Mouse (Mus musculus) forebrain, embryonic 14.5 days (tissue): ENCODE measurements around the gene Wdr46. TPM values are rescaled to one million over a fixed set of nuclear protein-coding genes. Genes with fewer than 3 reads are reported as not detected.
"Not testable (repeated sequence)": the region's sequence is repeated elsewhere in the genome, so short reads cannot be mapped to it uniquely, and the experiment has no call there.

Source experiments
- ATAC-seq: fragments of 200-750 bp; cut with Nextera tagmentation; 2 replicates; pipeline ENCODE4 v1.8.0; 2017; ENCODE audit warnings: mild to moderate bottlenecking, moderate library complexity
- DNase-seq: peaks from one replicate; pipeline ENCODE4 v3.0.0-alpha.2; 2015; ENCODE audit warnings: low spot score
- H3K27ac ChIP-seq: fragments of 300-500 bp; sonication (generic); 2 replicates; pipeline ENCODE4 v1.5.1; 2014; ENCODE audit warnings: low read depth, mild to moderate bottlenecking, control low read depth, low read length, moderate library complexity
- H3K27me3 ChIP-seq: fragments of 300-500 bp; sonication (generic); replicated peaks from 2 replicates; pipeline ENCODE4 v1.6.1; 2014; ENCODE audit warnings: low read length, control low read depth, mixed read lengths; ENCODE audit not compliant: control insufficient read depth, insufficient read depth
- H3K36me3 ChIP-seq: fragments of 300-500 bp; sonication (generic); 2 replicates; pipeline ENCODE4 v1.6.1; 2014; ENCODE audit warnings: low read length, control low read depth; ENCODE audit not compliant: control insufficient read depth, insufficient read depth
- H3K4me1 ChIP-seq: fragments of 300-500 bp; sonication (generic); 2 replicates; pipeline ENCODE4 v1.6.1; 2014; ENCODE audit warnings: antibody characterized with exemption, low read length, control low read depth; ENCODE audit not compliant: control insufficient read depth, insufficient read depth
- H3K4me2 ChIP-seq: fragments of 300-500 bp; sonication (generic); 2 replicates; pipeline ENCODE4 v1.6.1; 2014; ENCODE audit warnings: mild to moderate bottlenecking, control low read depth, low read length
- H3K4me3 ChIP-seq: fragments of 300-500 bp; sonication (generic); 2 replicates; pipeline ENCODE4 v1.5.1; 2014; ENCODE audit warnings: low read depth, low read length, control low read depth
- H3K9ac ChIP-seq: fragments of 300-500 bp; sonication (generic); 2 replicates; pipeline ENCODE4 v1.6.1; 2014; ENCODE audit warnings: mild to moderate bottlenecking, low read length, control low read depth, moderate library complexity
- H3K9me3 ChIP-seq: fragments of 300-500 bp; sonication (generic); replicated peaks from 2 replicates; pipeline ENCODE4 v1.6.1; 2016; ENCODE audit warnings: low read length, control low read depth, mixed read lengths; ENCODE audit not compliant: control insufficient read depth
- WGBS: fragments of 180-500 bp; shearing (Covaris S2); extraction: QIAGEN DNeasy Blood & Tissue Kit; methylation state at CpG from one replicate; pipeline ENCODE4 v1.1.7; 2014; 5-methylcytosine and 5-hydroxymethylcytosine counted together
- polyA plus RNA-seq: library from polyadenylated mRNA; unstranded; fragments of >200 nt; fragmentation: Nextera tagmentation; extraction: Ambion mirVana; gene quantifications from 2 replicates; pipeline ENCODE4 v1.2.1, GENCODE M21; 2014

The Wdr46 gene
- polyA plus RNA-seq, result 10.5 and 14.6 TPM in 2 replicates

DNA sequence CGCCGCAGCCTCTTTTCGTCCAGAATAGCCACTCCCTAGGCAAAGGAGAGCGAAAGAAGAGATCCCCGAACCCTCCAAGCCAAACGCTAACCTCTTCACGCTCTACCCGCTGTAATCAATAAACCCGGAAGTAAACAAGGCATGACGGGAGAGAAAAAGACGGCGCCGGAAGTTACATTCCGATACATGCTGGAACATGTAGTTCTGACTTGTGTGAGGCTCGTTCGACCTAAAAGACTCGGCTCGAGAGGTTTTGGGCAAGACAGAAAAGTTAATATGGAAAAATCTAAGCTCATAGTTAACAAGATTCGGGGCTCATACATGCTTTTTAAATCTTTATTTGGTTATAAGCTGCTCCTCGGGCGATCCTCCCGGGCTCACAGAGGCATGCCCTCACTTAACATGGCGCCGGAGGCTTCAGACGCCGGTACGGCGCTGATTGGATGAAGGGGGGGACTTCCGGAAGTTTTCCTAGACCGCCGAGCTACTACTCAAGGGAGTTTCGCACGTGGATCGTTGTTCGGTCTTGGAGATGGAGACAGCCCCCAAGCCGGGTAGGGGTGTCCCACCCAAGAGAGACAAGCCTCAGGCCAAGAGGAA lies at the start of gene Wdr46, which contains the start of gene Pfdn6:
Wdr46 (plus strand) TSS at position 455 of the 600 bp plus-strand sequence.
Pfdn6 (minus strand) TSS at position 138 of the 600 bp plus-strand sequence.
- DNase-seq (peak; percentile 97), ATAC-seq (peak; percentile 95)
- Histone ChIP-seq H3K9me3 (no peaks in the 10 kb centered on the region), H3K27ac (no peak within 1 kb of the TSS), H3K36me3 (peaks cover 58% of the 10 kb centered on the region), H3K4me2 (peak within 1 kb of the TSS; percentile 94), H3K27me3 (no peaks in the 10 kb centered on the region), H3K4me3 (peak within 1 kb of the TSS; percentile 62), H3K9ac (peak within 1 kb of the TSS; percentile 68), H3K4me1 (peaks cover 10% of the 10 kb centered on the region)
- WGBS, result under 1% methylated on average over 36 of the region's 36 CpGs

- H3K4me3 ChIP-seq, result no peak overlapping the region
- ATAC-seq (no peak), DNase-seq (no peak)
- H3K9me3 ChIP-seq, result no peaks in the 10 kb centered on the region
- no peak overlapping the region for H3K9ac ChIP-seq
- H3K36me3 ChIP-seq, result peaks cover under 1% of the 10 kb centered on the region; the same call in 1 of the 2 replicates
- 73% methylated on average over 2 of the region's 2 CpGs for WGBS
- H3K27ac ChIP-seq, result no peak overlapping the region
- peaks cover 4% of the 10 kb centered on the region; the same call in 1 of the 2 replicates for H3K4me1 ChIP-seq
- no peaks in the 10 kb centered on the region for H3K27me3 ChIP-seq
- H3K4me2 ChIP-seq, result no peak overlapping the region
Measured at GRCm38 (mm10) chr17:33891357-33891756, 49.1 kb upstream of the Wdr46 start.

DNA sequence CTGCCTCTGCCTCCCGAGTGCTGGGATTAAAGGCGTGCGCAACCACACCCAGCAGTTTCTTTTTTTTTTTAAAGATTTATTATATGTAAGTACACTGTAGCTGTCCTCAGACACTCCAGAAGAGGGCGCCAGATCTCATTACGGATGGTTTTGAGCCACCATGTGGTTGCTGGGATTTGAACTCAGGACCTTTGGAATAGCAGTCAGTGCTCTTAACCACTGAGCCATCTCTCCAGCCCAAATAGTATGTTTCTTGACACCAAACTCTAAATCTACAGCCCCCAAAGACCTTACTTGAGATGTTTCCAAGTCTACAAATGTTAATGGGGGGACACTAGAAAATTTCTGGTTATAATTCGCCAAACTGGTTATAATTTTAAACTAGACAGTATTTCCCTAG lies 48.6 kb upstream of the Wdr46 start:
- not testable (repeated sequence) for H3K4me2 ChIP-seq, ATAC-seq, H3K36me3 ChIP-seq, DNase-seq, H3K9me3 ChIP-seq, H3K4me3 ChIP-seq, H3K27ac ChIP-seq, H3K27me3 ChIP-seq, H3K9ac ChIP-seq, H3K4me1 ChIP-seq
- WGBS, result 71% methylated on average over 6 of the region's 6 CpGs

DNA sequence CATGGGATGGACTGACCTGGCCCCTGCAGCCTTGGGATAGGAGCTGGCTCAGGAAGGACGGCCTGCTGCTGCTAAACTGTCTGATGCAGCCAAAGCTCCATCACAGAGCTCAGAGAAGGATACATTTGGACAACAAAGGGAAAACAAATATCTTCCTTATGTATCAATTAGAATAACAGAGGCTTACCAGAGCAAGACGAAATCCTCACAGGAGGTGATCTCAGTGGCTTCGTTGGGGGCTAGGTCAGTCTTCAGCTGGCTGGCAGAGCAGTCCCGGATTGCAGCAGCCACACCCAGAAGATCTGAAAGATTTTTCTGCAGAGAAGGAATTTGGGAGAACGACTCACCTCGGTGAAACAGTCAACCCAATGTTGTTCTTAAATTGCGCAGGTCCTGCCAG lies 48.0 kb upstream of the Wdr46 start:
- no peaks in the 10 kb centered on the region for H3K27me3 ChIP-seq
- H3K4me3 ChIP-seq, result no peak overlapping the region
- no peaks in the 10 kb centered on the region for H3K36me3 ChIP-seq
- H3K9ac ChIP-seq, result no peak overlapping the region
- no peak for DNase-seq
- no peak overlapping the region for H3K27ac ChIP-seq
- H3K4me1 ChIP-seq, result peaks cover 4% of the 10 kb centered on the region; the same call in 1 of the 2 replicates
- WGBS, result 27% methylated on average over 7 of the region's 7 CpGs
- no peak overlapping the region for H3K4me2 ChIP-seq
- H3K9me3 ChIP-seq, result no peaks in the 10 kb centered on the region
- no peak for ATAC-seq

DNA sequence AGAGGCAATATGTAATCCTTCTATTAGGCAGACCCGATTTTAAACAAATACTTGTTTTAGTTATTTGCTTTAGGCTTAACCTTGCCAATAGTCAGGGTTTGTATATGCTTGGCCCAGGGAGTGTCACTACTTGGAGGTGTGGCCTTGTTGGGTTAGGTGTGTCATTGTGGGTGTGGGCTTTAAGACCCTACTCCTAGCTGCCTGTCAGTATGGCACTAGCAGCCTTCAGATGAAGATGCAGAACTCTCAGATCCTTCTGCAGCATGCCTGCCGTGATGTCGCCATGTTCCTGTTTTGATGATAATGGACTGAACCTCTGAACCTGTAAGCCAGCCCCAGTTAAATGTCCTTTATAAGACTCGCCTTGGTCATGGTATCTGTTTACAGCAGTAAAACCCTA lies 47.4 kb upstream of the Wdr46 start:
- not testable (repeated sequence) for H3K4me2 ChIP-seq, H3K9ac ChIP-seq, DNase-seq, H3K9me3 ChIP-seq, H3K4me1 ChIP-seq, ATAC-seq, H3K4me3 ChIP-seq, H3K36me3 ChIP-seq, H3K27me3 ChIP-seq, H3K27ac ChIP-seq
- 81% methylated on average over 4 of the region's 4 CpGs for WGBS

DNA sequence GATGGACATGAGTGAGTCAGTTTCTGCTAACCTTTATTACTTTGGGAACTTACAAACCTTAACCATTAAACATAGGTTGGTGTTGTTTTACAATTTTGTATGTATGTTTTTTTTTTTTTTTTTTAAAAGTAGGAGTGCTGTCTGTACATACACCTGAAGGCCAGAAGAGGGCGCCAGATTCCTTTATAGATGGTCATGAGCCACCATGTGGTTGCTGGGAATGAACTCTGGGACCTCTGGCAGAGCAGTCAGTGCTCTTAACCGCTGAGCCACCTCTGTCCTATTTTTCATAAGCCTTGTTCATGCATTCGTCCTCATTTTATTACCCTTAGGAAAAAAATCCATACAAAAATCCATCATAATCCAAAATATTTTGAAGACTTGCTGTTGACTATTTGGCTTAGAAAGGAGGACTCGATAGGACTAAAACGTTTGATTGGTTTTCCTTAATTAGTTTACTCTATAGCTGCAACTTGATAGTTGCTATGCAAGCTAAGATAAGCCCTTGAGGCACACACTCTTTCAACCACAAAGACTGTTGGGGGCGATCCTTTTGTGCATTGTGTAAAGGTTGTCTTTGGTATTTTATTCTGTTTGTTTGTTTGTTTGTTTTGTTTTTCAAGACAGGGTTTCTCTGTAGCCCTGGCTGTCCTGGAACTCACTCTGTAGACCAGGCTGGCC lies 43.2 kb upstream of the Wdr46 start:
- Histone ChIP-seq H3K27me3 (no peaks in the 10 kb centered on the region), H3K9me3 (no peaks in the 10 kb centered on the region), H3K9ac (no peak overlapping the region), H3K27ac (no peak overlapping the region), H3K4me3 (no peak overlapping the region), H3K4me2 (no peak overlapping the region), H3K4me1 (no peaks in the 10 kb centered on the region), H3K36me3 (no peaks in the 10 kb centered on the region)
- DNase-seq (peak; percentile 73), ATAC-seq (no peak)
- 43% methylated on average over 6 of the region's 6 CpGs for WGBS

- H3K4me3 ChIP-seq, H3K4me1 ChIP-seq, H3K27me3 ChIP-seq, ATAC-seq, H3K27ac ChIP-seq, DNase-seq, H3K36me3 ChIP-seq, H3K9me3 ChIP-seq, H3K4me2 ChIP-seq, H3K9ac ChIP-seq: not testable (repeated sequence)
- 86% methylated on average over 4 of the region's 4 CpGs for WGBS
Measured at GRCm38 (mm10) chr17:33898193-33898592, 42.3 kb upstream of the Wdr46 start.

GRCm38 (mm10) chr17:33899642-33900041 lies 40.8 kb upstream of the Wdr46 start:
- H3K9me3 ChIP-seq, result no peaks in the 10 kb centered on the region
- DNase-seq (no peak), ATAC-seq (no peak)
- no peaks in the 10 kb centered on the region for H3K36me3 ChIP-seq
- H3K9ac ChIP-seq, result no peak overlapping the region
- no peak overlapping the region for H3K27ac ChIP-seq
- WGBS, result 83% methylated on average over 4 of the region's 4 CpGs
- H3K27me3 ChIP-seq, result no peaks in the 10 kb centered on the region
- H3K4me2 ChIP-seq, result no peak overlapping the region
- H3K4me3 ChIP-seq, result no peak overlapping the region
- no peaks in the 10 kb centered on the region for H3K4me1 ChIP-seq
